Mouse (Mus musculus) ovary, postnatal 10 days (tissue): ENCODE measurements around the gene Lrch1.

Source experiments
- DNase-seq: peaks from one replicate; pipeline ENCODE4 v3.0.0; 2022; ENCODE audit warnings: low spot score

The Lrch1 gene

GRCm38 (mm10) chr14:74852965-74853758, 94.5 kb downstream of the Lrch1 start:
- DNase-seq, result no peak

- DNase-seq, result no peak
These were observed 95.8 kb downstream of the Lrch1 start for GRCm38 (mm10) chr14:74851866-74852265.

GRCm38 (mm10) chr14:74849020-74849419, 98.7 kb downstream of the Lrch1 start:
- no peak for DNase-seq

GRCm38 (mm10) chr14:74848224-74848623, 99.5 kb downstream of the Lrch1 start:
- no peak for DNase-seq

- no peak for DNase-seq
These were observed 100.2 kb downstream of the Lrch1 start for GRCm38 (mm10) chr14:74847311-74848133.

GRCm38 (mm10) chr14:74846668-74847067, 101.0 kb downstream of the Lrch1 start:
- no peak for DNase-seq

GRCm38 (mm10) chr14:74845661-74846274, 101.9 kb downstream of the Lrch1 start:
- DNase-seq, result no peak

- no peak for DNase-seq
These were observed 106.0 kb downstream of the Lrch1 start for GRCm38 (mm10) chr14:74841708-74842107.

GRCm38 (mm10) chr14:74841297-74841696, 106.4 kb downstream of the Lrch1 start:
- DNase-seq, result no peak

- no peak for DNase-seq
These were observed 106.9 kb downstream of the Lrch1 start for GRCm38 (mm10) chr14:74840820-74841219.

GRCm38 (mm10) chr14:74840328-74840727, 107.3 kb downstream of the Lrch1 start:
- DNase-seq, result no peak

- no peak for DNase-seq
These were observed 108.9 kb downstream of the Lrch1 start for GRCm38 (mm10) chr14:74838816-74839215.

GRCm38 (mm10) chr14:74835010-74835409, 112.7 kb downstream of the Lrch1 start:
- no peak for DNase-seq

- DNase-seq, result no peak
These were observed 113.5 kb downstream of the Lrch1 start for GRCm38 (mm10) chr14:74834215-74834614.

- no peak for DNase-seq
These were observed 116.0 kb downstream of the Lrch1 start for GRCm38 (mm10) chr14:74831653-74832052.

GRCm38 (mm10) chr14:74831050-74831449, 116.6 kb downstream of the Lrch1 start:
- no peak for DNase-seq

GRCm38 (mm10) chr14:74830591-74830990, 117.1 kb downstream of the Lrch1 start:
- no peak for DNase-seq

- DNase-seq, result no peak
These were observed 124.7 kb downstream of the Lrch1 start for GRCm38 (mm10) chr14:74822757-74823680.

GRCm38 (mm10) chr14:74822048-74822447, 125.6 kb downstream of the Lrch1 start:
- no peak for DNase-seq

- no peak for DNase-seq
These were observed 127.4 kb downstream of the Lrch1 start for GRCm38 (mm10) chr14:74820180-74820813.

GRCm38 (mm10) chr14:74816705-74817104, 131.0 kb downstream of the Lrch1 start:
- DNase-seq, result no peak
